Mouse (Mus musculus): ENCODE measurements around the gene Syt6. TPM values are rescaled to one million over a fixed set of nuclear protein-coding genes. Genes with fewer than 3 reads are reported as not detected.

Gene Syt6
- polyA plus RNA-seq, 1 experiment from 2014 or later: 0.14 TPM

DNA sequence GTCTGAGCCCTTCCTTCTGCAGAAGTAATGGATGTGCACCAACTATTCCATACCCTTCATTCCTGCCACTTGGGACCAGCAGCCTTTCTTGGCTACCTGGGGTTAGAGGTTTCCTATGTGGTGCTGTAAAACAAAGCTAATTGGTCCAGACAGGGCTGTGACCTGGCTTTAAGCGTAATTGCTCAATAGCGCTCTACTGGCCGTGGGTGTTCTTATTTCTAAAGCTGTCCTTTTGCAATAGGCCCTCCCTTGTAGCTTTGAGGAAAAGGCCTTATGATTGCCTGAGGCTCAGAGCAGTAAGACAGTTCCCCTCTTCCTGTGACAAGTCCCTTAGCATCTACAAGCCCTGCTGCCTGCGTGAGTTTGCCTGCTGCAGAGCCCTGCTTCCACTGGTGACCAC is 22.6 kb downstream of the Syt6 start:
- H3K9me3 ChIP-seq (ENCODE audit: control insufficient read depth, low read length): no peaks in the 10 kb centered on the region
- H3K9ac ChIP-seq (ENCODE audit: low read length): no peak overlapping the region
- 87% methylated on average over 4 of the region's 4 CpGs for WGBS
- H3K4me2 ChIP-seq (ENCODE audit: low read length): no peak overlapping the region
- H3K36me3 ChIP-seq (ENCODE audit: control insufficient read depth, insufficient read depth, low read length): no peaks in the 10 kb centered on the region
- H3K27ac ChIP-seq (replicated peaks in 1 of 2; ENCODE audit: control insufficient read depth in 1 of 2, insufficient read depth in 1 of 2, low read depth in 2 of 2, low read length in 2 of 2): no peak overlapping the region
- no peaks in the 10 kb centered on the region for H3K27me3 ChIP-seq (ENCODE audit: control insufficient read depth, insufficient read depth, low read length)
- peaks cover 0 to 6% of the 10 kb centered on the region in 2 experiments; a peak in 1 of 4 replicates for H3K4me1 ChIP-seq (ENCODE audit: control insufficient read depth in 2 of 2, insufficient read depth in 2 of 2, low read length in 2 of 2)
- ATAC-seq (ENCODE audit: insufficient number of reproducible peaks, insufficient read depth, low FRiP score, low read depth): no peak
- no peak overlapping the region for H3K4me3 ChIP-seq (ENCODE audit: control insufficient read depth in 1 of 2, insufficient read depth in 1 of 2, low read depth in 1 of 2, low read length in 2 of 2)

DNA sequence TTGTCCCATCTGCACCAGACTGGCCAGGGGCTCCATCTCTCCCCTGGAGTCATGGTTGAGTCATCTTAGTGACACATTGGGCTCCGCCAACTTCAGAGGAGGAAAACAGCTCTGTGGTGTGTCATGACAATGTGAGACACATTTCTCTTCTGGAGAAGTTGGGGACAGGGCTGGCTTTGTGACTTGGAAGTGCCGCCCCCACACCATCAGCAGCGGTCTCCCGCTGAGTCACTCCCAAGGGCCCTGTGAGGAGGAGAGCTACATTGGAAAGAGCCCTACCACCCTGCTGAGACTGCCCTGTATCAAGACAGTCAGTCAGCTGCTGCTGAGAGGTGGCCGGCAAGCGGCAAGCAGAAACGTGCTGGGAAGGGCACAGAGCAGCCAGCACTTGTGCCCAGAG is 26.0 kb downstream of the Syt6 start:
- no peak overlapping the region for H3K9ac ChIP-seq (ENCODE audit: low read length)
- no peak overlapping the region for H3K4me2 ChIP-seq (ENCODE audit: low read length)
- H3K27ac ChIP-seq (replicated peaks in 1 of 2; ENCODE audit: control insufficient read depth in 1 of 2, insufficient read depth in 1 of 2, low read depth in 2 of 2, low read length in 2 of 2): no peak overlapping the region
- WGBS: 30% methylated on average over 7 of the region's 7 CpGs
- peaks cover 0 to 6% of the 10 kb centered on the region in 2 experiments; a peak in 1 of 4 replicates for H3K4me1 ChIP-seq (ENCODE audit: control insufficient read depth in 2 of 2, insufficient read depth in 2 of 2, low read length in 2 of 2)
- H3K9me3 ChIP-seq (ENCODE audit: control insufficient read depth, low read length): no peaks in the 10 kb centered on the region
- no peak for ATAC-seq (ENCODE audit: insufficient number of reproducible peaks, insufficient read depth, low FRiP score, low read depth)
- no peak overlapping the region for H3K4me3 ChIP-seq (ENCODE audit: control insufficient read depth in 1 of 2, insufficient read depth in 1 of 2, low read depth in 1 of 2, low read length in 2 of 2)
- H3K36me3 ChIP-seq (ENCODE audit: control insufficient read depth, insufficient read depth, low read length): no peaks in the 10 kb centered on the region
- H3K27me3 ChIP-seq (ENCODE audit: control insufficient read depth, insufficient read depth, low read length): no peaks in the 10 kb centered on the region

DNA sequence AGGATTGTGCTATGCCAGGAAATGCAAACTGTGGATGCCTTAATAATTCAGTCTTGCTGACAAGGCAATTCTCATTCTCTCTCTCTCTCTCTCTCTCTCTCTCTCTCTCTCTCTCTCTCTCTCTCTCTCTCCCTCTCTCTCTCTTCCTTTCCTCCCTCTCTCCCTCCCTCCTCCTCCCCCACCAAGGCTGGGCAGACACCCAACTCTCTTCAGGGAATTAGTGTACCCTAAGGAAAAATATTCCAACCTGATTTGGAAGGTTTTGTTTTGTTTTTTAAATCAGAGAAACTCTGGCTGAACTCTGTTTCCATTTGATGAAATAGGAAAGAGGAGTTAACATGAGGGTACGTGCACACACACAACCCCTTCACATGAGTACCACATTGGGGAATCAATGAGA is 26.5 kb downstream of the Syt6 start:
- Histone ChIP-seq H3K27ac (replicated peaks in 1 of 2; ENCODE audit: control insufficient read depth in 1 of 2, insufficient read depth in 1 of 2, low read depth in 2 of 2, low read length in 2 of 2) (no peak overlapping the region), H3K9ac (ENCODE audit: low read length) (no peak overlapping the region), H3K4me3 (ENCODE audit: control insufficient read depth in 1 of 2, insufficient read depth in 1 of 2, low read depth in 1 of 2, low read length in 2 of 2) (no peak overlapping the region), H3K4me2 (ENCODE audit: low read length) (no peak overlapping the region), H3K4me1 (ENCODE audit: control insufficient read depth in 2 of 2, insufficient read depth in 2 of 2, low read length in 2 of 2) (peaks cover 0 to 6% of the 10 kb centered on the region in 2 experiments; a peak in 1 of 4 replicates), H3K9me3 (ENCODE audit: control insufficient read depth, low read length) (no peaks in the 10 kb centered on the region), H3K36me3 (ENCODE audit: control insufficient read depth, insufficient read depth, low read length) (no peaks in the 10 kb centered on the region), H3K27me3 (ENCODE audit: control insufficient read depth, insufficient read depth, low read length) (no peaks in the 10 kb centered on the region)
- no peak for ATAC-seq (ENCODE audit: insufficient number of reproducible peaks, insufficient read depth, low FRiP score, low read depth)
- 64% methylated on average over 1 of the region's 1 CpGs for WGBS

DNA sequence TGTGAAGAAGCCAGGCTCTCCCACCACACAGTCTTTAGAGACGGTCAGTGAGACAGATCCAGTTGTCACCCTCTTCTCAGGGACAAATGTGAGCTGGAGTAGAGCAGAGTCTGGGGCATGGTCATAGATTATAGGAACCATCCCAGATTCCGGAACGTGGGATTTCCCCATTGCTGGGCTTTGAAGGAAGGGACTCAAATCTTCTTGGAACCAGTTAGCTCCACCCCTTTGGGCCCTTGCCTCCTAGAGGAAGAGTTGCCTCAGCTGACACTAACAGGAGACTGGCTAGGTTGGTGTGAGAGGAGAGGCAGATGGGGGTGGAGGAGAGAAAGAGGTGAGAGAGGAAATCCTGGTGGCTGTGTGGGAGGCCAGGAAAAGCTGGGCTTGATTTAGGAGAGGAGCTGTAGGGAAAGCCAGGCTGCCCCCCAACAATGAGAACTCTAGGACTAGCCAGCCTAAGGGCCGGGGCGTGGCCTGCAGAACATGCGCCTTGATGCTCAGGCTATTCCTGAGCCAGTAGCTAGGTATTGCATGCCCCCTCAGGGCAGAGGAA is 31.1 kb downstream of the Syt6 start:
- no peak for ATAC-seq (ENCODE audit: insufficient number of reproducible peaks, insufficient read depth, low FRiP score, low read depth)
- Histone ChIP-seq H3K27me3 (ENCODE audit: control insufficient read depth, insufficient read depth, low read length) (no peaks in the 10 kb centered on the region), H3K27ac (replicated peaks in 1 of 2; ENCODE audit: control insufficient read depth in 1 of 2, insufficient read depth in 1 of 2, low read depth in 2 of 2, low read length in 2 of 2) (no peak overlapping the region), H3K36me3 (ENCODE audit: control insufficient read depth, insufficient read depth, low read length) (no peaks in the 10 kb centered on the region), H3K4me3 (ENCODE audit: control insufficient read depth in 1 of 2, insufficient read depth in 1 of 2, low read depth in 1 of 2, low read length in 2 of 2) (no peak overlapping the region), H3K9ac (ENCODE audit: low read length) (no peak overlapping the region), H3K4me1 (ENCODE audit: control insufficient read depth in 2 of 2, insufficient read depth in 2 of 2, low read length in 2 of 2) (peaks cover 0 to 3% of the 10 kb centered on the region in 2 experiments; a peak in 1 of 4 replicates), H3K4me2 (ENCODE audit: low read length) (no peak overlapping the region), H3K9me3 (ENCODE audit: control insufficient read depth, low read length) (no peaks in the 10 kb centered on the region)
- 89% methylated on average over 6 of the region's 6 CpGs for WGBS

DNA sequence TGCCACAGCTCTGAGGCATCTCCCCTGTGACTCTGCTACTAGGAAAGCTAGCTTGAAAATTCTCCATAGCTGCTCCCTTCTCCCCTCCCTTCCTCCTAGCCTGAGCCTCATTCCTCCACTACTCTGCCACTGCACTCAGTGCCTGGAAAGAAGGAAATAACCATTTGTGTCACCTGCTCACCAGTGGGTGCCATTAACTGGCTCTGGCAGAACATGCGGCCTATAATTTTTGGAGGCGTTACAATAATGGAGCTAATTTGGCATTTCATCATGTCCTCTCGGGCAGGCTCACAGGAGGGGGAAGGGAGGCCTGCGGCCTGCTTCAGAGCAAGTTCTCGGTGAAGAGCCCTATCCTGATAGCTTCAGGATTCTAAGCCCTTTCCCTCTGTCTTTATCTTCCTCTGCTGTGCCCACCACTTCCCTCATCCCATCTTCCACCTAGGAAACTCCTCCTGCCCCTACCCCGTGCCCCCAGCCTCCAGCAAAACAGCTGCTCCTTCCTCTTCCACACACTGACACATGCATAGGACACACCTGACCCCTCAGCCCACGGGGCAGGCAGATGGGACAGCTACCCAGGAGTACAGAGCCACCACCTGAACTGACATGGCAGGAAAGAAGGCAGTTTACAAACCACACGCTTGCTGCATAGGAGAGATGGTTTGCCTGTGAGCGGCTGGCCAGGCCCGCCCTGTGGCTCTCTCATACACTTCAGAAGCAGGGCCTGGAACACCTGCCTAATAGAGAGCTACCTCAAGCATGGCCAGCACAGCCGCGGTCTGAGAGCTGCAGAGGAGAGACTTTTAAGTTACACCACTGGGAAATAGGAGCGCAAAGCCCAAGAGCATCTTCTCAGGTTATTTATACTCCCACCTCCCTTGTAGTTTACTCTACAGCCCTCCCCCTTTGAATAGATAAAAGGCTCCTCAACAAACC is 31.9 kb downstream of the Syt6 start:
- no peaks in the 10 kb centered on the region for H3K27me3 ChIP-seq (ENCODE audit: control insufficient read depth, insufficient read depth, low read length)
- ATAC-seq (ENCODE audit: insufficient number of reproducible peaks, insufficient read depth, low FRiP score, low read depth): no peak
- 81% methylated on average over 13 of the region's 13 CpGs for whole genome bisulfite sequencing
- no peak overlapping the region for H3K27ac ChIP-seq (replicated peaks in 1 of 2; ENCODE audit: control insufficient read depth in 1 of 2, insufficient read depth in 1 of 2, low read depth in 2 of 2, low read length in 2 of 2)
- no peak overlapping the region for H3K4me2 ChIP-seq (ENCODE audit: low read length)
- H3K36me3 ChIP-seq (ENCODE audit: control insufficient read depth, insufficient read depth, low read length): no peaks in the 10 kb centered on the region
- no peaks in the 10 kb centered on the region for H3K9me3 ChIP-seq (ENCODE audit: control insufficient read depth, low read length)
- no peaks in the 10 kb centered on the region for H3K4me1 ChIP-seq (ENCODE audit: control insufficient read depth in 2 of 2, insufficient read depth in 2 of 2, low read length in 2 of 2)
- H3K4me3 ChIP-seq (ENCODE audit: control insufficient read depth in 1 of 2, insufficient read depth in 1 of 2, low read depth in 1 of 2, low read length in 2 of 2): no peak overlapping the region
- no peak overlapping the region for H3K9ac ChIP-seq (ENCODE audit: low read length)

DNA sequence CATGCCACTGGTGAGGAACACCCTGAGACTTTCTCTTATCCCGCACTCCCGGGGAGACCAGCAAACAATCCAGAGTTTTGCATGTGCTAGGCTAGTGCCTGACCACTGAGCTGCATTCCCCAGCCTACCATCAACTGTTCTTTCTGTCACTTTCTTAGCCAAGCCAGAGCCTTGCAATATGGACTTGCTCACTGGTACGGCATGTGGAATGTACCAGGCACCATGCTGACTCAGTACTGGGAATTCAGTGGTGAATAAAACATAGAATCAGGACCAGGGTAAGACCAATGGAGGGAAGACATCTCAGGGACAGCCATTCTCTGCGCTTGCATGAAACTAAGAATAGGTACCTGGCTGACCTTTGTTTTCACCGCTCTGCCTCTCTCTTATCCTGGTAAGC is 35.2 kb downstream of the Syt6 start:
- H3K9me3 ChIP-seq (ENCODE audit: control insufficient read depth, low read length): no peaks in the 10 kb centered on the region
- no peak overlapping the region for H3K4me2 ChIP-seq (ENCODE audit: low read length)
- H3K4me3 ChIP-seq (ENCODE audit: control insufficient read depth in 1 of 2, insufficient read depth in 1 of 2, low read depth in 1 of 2, low read length in 2 of 2): no peak overlapping the region
- no peak overlapping the region for H3K27ac ChIP-seq (replicated peaks in 1 of 2; ENCODE audit: control insufficient read depth in 1 of 2, insufficient read depth in 1 of 2, low read depth in 2 of 2, low read length in 2 of 2)
- H3K27me3 ChIP-seq (ENCODE audit: control insufficient read depth, insufficient read depth, low read length): no peaks in the 10 kb centered on the region; the same call in 1 of the 2 replicates
- 83% methylated on average over 5 of the region's 5 CpGs for WGBS
- no peaks in the 10 kb centered on the region for H3K36me3 ChIP-seq (ENCODE audit: control insufficient read depth, insufficient read depth, low read length)
- no peak for ATAC-seq (ENCODE audit: insufficient number of reproducible peaks, insufficient read depth, low FRiP score, low read depth)
- no peaks in the 10 kb centered on the region for H3K4me1 ChIP-seq (ENCODE audit: control insufficient read depth in 2 of 2, insufficient read depth in 2 of 2, low read length in 2 of 2)
- H3K9ac ChIP-seq (ENCODE audit: low read length): no peak overlapping the region

DNA sequence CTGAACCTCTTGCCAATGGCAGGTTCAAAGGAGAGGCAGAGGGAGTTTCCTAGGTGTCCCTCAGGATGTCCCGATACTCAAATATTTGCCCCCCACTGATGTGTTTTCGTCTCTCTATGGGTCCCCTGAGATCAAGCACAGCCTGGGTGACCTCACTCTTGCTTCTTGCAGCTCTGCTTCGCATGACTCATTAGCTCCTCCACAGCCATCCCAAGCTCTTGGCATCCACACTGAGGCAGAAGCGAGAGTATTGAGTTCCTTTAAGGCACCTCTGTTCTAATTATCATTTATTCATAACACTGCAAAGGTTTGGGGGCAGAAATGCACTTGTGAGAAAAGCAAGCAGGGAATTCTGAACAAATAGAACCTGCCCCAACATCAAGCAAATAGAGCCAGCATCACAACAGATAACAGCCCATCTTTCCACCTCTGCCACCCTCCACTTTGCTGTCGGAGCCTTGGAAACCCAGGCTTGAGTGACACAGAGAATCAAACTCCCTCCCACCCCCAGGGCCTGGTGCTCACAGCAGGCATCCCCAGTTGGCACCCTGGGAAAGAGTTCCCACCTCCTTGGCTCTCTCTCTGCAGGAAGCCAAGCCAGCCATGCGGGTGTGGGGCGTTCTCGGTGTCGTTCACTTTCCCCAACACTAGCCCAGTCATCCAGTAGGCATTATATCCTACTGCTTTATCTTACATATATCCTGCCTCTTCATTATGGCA is 37.8 kb downstream of the Syt6 start:
- no peaks in the 10 kb centered on the region for H3K4me1 ChIP-seq (ENCODE audit: control insufficient read depth in 2 of 2, insufficient read depth in 2 of 2, low read length in 2 of 2)
- H3K27ac ChIP-seq (replicated peaks in 1 of 2; ENCODE audit: control insufficient read depth in 1 of 2, insufficient read depth in 1 of 2, low read depth in 2 of 2, low read length in 2 of 2): no peak overlapping the region
- H3K9ac ChIP-seq (ENCODE audit: low read length): no peak overlapping the region
- no peak for ATAC-seq (ENCODE audit: insufficient number of reproducible peaks, insufficient read depth, low FRiP score, low read depth)
- H3K4me3 ChIP-seq (ENCODE audit: control insufficient read depth in 1 of 2, insufficient read depth in 1 of 2, low read depth in 1 of 2, low read length in 2 of 2): no peak overlapping the region
- H3K9me3 ChIP-seq (ENCODE audit: control insufficient read depth, low read length): no peaks in the 10 kb centered on the region
- no peak overlapping the region for H3K4me2 ChIP-seq (ENCODE audit: low read length)
- H3K27me3 ChIP-seq (ENCODE audit: control insufficient read depth, insufficient read depth, low read length): no peaks in the 10 kb centered on the region; the same call in 1 of the 2 replicates
- WGBS: 56% methylated on average over 9 of the region's 9 CpGs
- H3K36me3 ChIP-seq (ENCODE audit: control insufficient read depth, insufficient read depth, low read length): no peaks in the 10 kb centered on the region
